8 mouse cellular contexts compared by ENCODE assay signal in genomic region chr3:53042240-53042567, GRCm38 (mm10). TPM values are rescaled to one million over a fixed set of nuclear protein-coding genes. Genes with fewer than 3 reads are reported as not detected.
A peak's percentile ranks its signal among the peaks of the same experiment; 100 is the strongest.
DNase-seq lines count a peak whose midpoint lies in the region; ATAC-seq and TF ChIP-seq lines count a peak whose summit lies in the region.

No protein-coding gene starts in this region.

- H3K9me3 ChIP-seq in intestine, postnatal 0 days (ENCODE audit: control insufficient read depth): no peaks in the 10 kb centered on the region
- H3K9me3 ChIP-seq in neural tube, embryonic 14.5 days (ENCODE audit: control insufficient read depth, low read length): no peaks in the 10 kb centered on the region

- no peaks in the 10 kb centered on the region; the same call in 1 of the 2 replicates for H3K79me2 ChIP-seq in liver, adult 2 months (ENCODE audit: control insufficient read depth, insufficient read depth, low read length)

- peak overlapping the region; percentile 72 for H3K4me3 ChIP-seq in liver, adult 2 months (ENCODE audit: insufficient read depth, low read depth, low read length)
- H3K4me3 ChIP-seq in embryonic fibroblast, embryonic 13.5 days (ENCODE audit: insufficient read depth, low read length): peak overlapping the region; percentile 73
- peak overlapping the region; percentile 58 for H3K4me3 ChIP-seq in intestine, postnatal 0 days (ENCODE audit: low read depth, low read length)
- H3K4me3 ChIP-seq in neural tube, embryonic 14.5 days (ENCODE audit: low read depth, low read length): peak overlapping the region; percentile 55

- intact Hi-C loops in left cerebral cortex, postnatal 36 days (cut with DNase I): loop anchor here (5.0 kb wide), 2 partner anchors 205 to 280 kb away; no protein-coding TSS in a partner anchor

- no peaks in the 10 kb centered on the region for H3K36me3 ChIP-seq in liver, adult 2 months (ENCODE audit: control insufficient read depth, insufficient read depth, low read length)
- no peaks in the 10 kb centered on the region for H3K36me3 ChIP-seq in intestine, postnatal 0 days (ENCODE audit: control insufficient read depth, insufficient read depth)
- no peaks in the 10 kb centered on the region for H3K36me3 ChIP-seq in neural tube, embryonic 14.5 days (ENCODE audit: control insufficient read depth, insufficient read depth, low read length)

- no peak for TF ChIP-seq POLR2A in liver, adult 2 months (IDR thresholded peaks at IDR 0.05; ENCODE audit: extremely low read depth, insufficient read depth, low read length)
- TF ChIP-seq POLR2A in embryonic fibroblast, embryonic 13.5 days (IDR thresholded peaks at IDR 0.05; ENCODE audit: low read depth, low read length): no peak

- H3K27me3 ChIP-seq in liver, adult 2 months (ENCODE audit: control insufficient read depth, insufficient read depth, low read length): peaks cover 10% of the 10 kb centered on the region
- peaks cover 31% of the 10 kb centered on the region for H3K27me3 ChIP-seq in intestine, postnatal 0 days (replicated peaks; ENCODE audit: control insufficient read depth, insufficient read depth, low read length)
- H3K27me3 ChIP-seq in neural tube, embryonic 14.5 days (ENCODE audit: control insufficient read depth, insufficient read depth, low read length): no peaks in the 10 kb centered on the region

- peak overlapping the region; percentile 83 for H3K4me2 ChIP-seq in intestine, postnatal 0 days (replicated peaks; ENCODE audit: low read depth)
- peak overlapping the region; percentile 56 for H3K4me2 ChIP-seq in neural tube, embryonic 14.5 days (ENCODE audit: low read depth, low read length)

- H3K4me1 ChIP-seq in liver, adult 2 months (ENCODE audit: control insufficient read depth, insufficient read depth, low read length): peaks cover 3% of the 10 kb centered on the region; the same call in 1 of the 2 replicates
- H3K4me1 ChIP-seq in embryonic fibroblast, embryonic 13.5 days (ENCODE audit: control insufficient read depth, insufficient read depth, low read length): peaks cover 6% of the 10 kb centered on the region
- H3K4me1 ChIP-seq in intestine, postnatal 0 days (replicated peaks; ENCODE audit: control insufficient read depth, insufficient read depth, low read length): no peaks in the 10 kb centered on the region
- 0 out of 2 replicates have a peak, but pooled peaks cover 3% of the 10 kb centered on the region for H3K4me1 ChIP-seq in neural tube, embryonic 14.5 days (ENCODE audit: control insufficient read depth, insufficient read depth, low read length)

- no peak for ATAC-seq in intestine, postnatal 0 days
- no peak for ATAC-seq in neural tube, embryonic 14.5 days (ENCODE audit: low read depth)

- H3K9ac ChIP-seq in liver, adult 2 months (ENCODE audit: low read depth, low read length): no peak overlapping the region
- H3K9ac ChIP-seq in intestine, postnatal 0 days (ENCODE audit: low read depth, low read length): 0 out of 2 replicates have a peak overlapping the region, but pooled peaks have one; percentile 49
- H3K9ac ChIP-seq in neural tube, embryonic 14.5 days (replicated peaks; ENCODE audit: low read depth, low read length): no peak overlapping the region; the same call in 1 of the 2 replicates

- DNase-seq in liver, adult 2 months (ENCODE audit: extremely low read depth, low read depth, low spot score): no peak
- DNase-seq in liver: no peak
- DNase-seq in right cerebral cortex, postnatal 25 days: no peak
- no peak for DNase-seq in left cerebral cortex, postnatal 36 days (ENCODE audit: low spot score in 2 of 2)
- no peak for DNase-seq in embryo, embryonic 11 days

- TF ChIP-seq CTCF in liver, adult 2 months (IDR thresholded peaks at IDR 0.05; ENCODE audit: low read depth, low read length): no peak
- no peak for TF ChIP-seq CTCF in embryonic fibroblast, embryonic 13.5 days (IDR thresholded peaks at IDR 0.05; ENCODE audit: borderline replicate concordance, insufficient read depth, low read length)
- TF ChIP-seq CTCF in intestine, postnatal 0 days (IDR thresholded peaks at IDR 0.05; ENCODE audit: low read depth): no peak

- 30% methylated on average over 9 of the region's 9 CpGs for WGBS in liver, adult 2 months
- 21% methylated on average over 9 of the region's 9 CpGs for WGBS in intestine, postnatal 0 days
- 17% methylated on average over 9 of the region's 9 CpGs for WGBS in neural tube, embryonic 14.5 days

- no peak overlapping the region for H3K27ac ChIP-seq in liver, adult 2 months (replicated peaks; ENCODE audit: insufficient read depth, low read depth, low read length)
- H3K27ac ChIP-seq in embryonic fibroblast, embryonic 13.5 days (ENCODE audit: insufficient read depth, low read length): peak overlapping the region; percentile 59; the same call in 1 of the 2 replicates
- H3K27ac ChIP-seq in intestine, postnatal 0 days (ENCODE audit: low read depth, low read length): 0 out of 2 replicates have a peak overlapping the region, but pooled peaks have one; percentile 42
- no peak overlapping the region for H3K27ac ChIP-seq in neural tube, embryonic 14.5 days (ENCODE audit: low read depth, low read length)

RNA-seq across cellular contexts. Expression of gene Lhfp, which starts 0.9 kb away (rescaled TPM):
- total RNA-seq in liver, adult 2 months (2014; rRNA removed): 10.6 and 14.3 TPM in 2 replicates
- polyA plus RNA-seq in liver, adult 2 months (2012; rRNA removed): 14.2 and 15.3 TPM in 2 replicates
- polyA plus RNA-seq in embryonic fibroblast, embryonic 13.5 days (2011; ENCODE audit: insufficient read length, low read depth, missing spikeins): 223 and 225 TPM in 2 replicates
- 30.2 and 31.3 TPM in 2 replicates for polyA plus RNA-seq in intestine, postnatal 0 days (2015; fragmentation: Nextera tagmentation; extraction: Ambion mirVana)
- 34.9 and 51.0 TPM in 2 replicates for polyA plus RNA-seq in neural tube, embryonic 14.5 days (2014; fragmentation: Nextera tagmentation; extraction: Ambion mirVana)
- total RNA-seq in left cerebral cortex, postnatal 36 days (2021): 10 to 100 TPM; 29.8 to 35.1 TPM

RNA-seq across cellular contexts. Expression of gene Cog6, which starts 25.2 kb away (rescaled TPM):
- total RNA-seq in liver, adult 2 months (2014; rRNA removed): 19.1 and 20.0 TPM in 2 replicates
- 10.8 and 12.0 TPM in 2 replicates for polyA plus RNA-seq in liver, adult 2 months (2012; rRNA removed)
- 29.3 and 34.1 TPM in 2 replicates for polyA plus RNA-seq in embryonic fibroblast, embryonic 13.5 days (2011; ENCODE audit: insufficient read length, low read depth, missing spikeins)
- polyA plus RNA-seq in intestine, postnatal 0 days (2015; fragmentation: Nextera tagmentation; extraction: Ambion mirVana): 21.9 and 23.6 TPM in 2 replicates
- 57.7 and 62.4 TPM in 2 replicates for polyA plus RNA-seq in neural tube, embryonic 14.5 days (2014; fragmentation: Nextera tagmentation; extraction: Ambion mirVana)
- total RNA-seq in left cerebral cortex, postnatal 36 days (2021): 10 to 100 TPM; 35.7 to 43.9 TPM

Comparison
In these comparisons a context has a peak if more than half of its experiments do, and no peak if none do; other contexts are left out.
1. H3K27ac ChIP-seq: peak in embryonic fibroblast, embryonic 13.5 days (single experiment) and intestine, postnatal 0 days (single experiment); none in liver, adult 2 months (single experiment) and neural tube, embryonic 14.5 days (single experiment).
2. Peak in every context shown above with its lines, with median percentiles within 50 percentile points of each other: H3K4me3 ChIP-seq.